In genomic region chr17:71276771-71277170, GRCm38 (mm10) we compare ENCODE assay signal across 22 mouse cellular contexts. TPM values are rescaled to one million over a fixed set of nuclear protein-coding genes. Genes with fewer than 3 reads are reported as not detected.
A peak's percentile ranks its signal among the peaks of the same experiment; 100 is the strongest.
DNase-seq lines count a peak whose midpoint lies in the region; ATAC-seq and TF ChIP-seq lines count a peak whose summit lies in the region.
"Had no signal": no experiment of that assay in that cellular context is flagged by ENCODE, and none has a peak within 500 bp of the region (broad histone marks: within the 10 kb centered on the region; RNA-seq: fewer than 3 reads in every experiment).

No protein-coding gene starts in this region.

- no peak overlapping the region for H3K4me3 ChIP-seq in liver, postnatal 0 days (ENCODE audit: low read depth, low read length)
- H3K4me3 ChIP-seq: erythroblast, embryonic 14.5 days; heart, embryonic 13.5 days; limb, embryonic 15.5 days; myocyte had no signal

- WGBS in liver, postnatal 0 days (ENCODE audit: insufficient replicate concordance) = 42% methylated on average over 10 of the region's 10 CpGs

- no peak for TF ChIP-seq EP300 in liver, postnatal 0 days (IDR thresholded peaks at IDR 0.05; ENCODE audit: low read depth)

- H3K9ac ChIP-seq in liver, postnatal 0 days (replicated peaks) = no peak overlapping the region; the same call in 1 of the 2 replicates
- H3K9ac ChIP-seq: heart, embryonic 13.5 days; limb, embryonic 15.5 days had no signal

- DNase-seq in heart, adult 11 months = peak; percentile 93
- DNase-seq in heart, postnatal 36 days = no peak
- peak; percentile 67 for DNase-seq in lung, postnatal 36 days
- no peak for DNase-seq in lung, postnatal 10 days
- no peak for DNase-seq in liver, postnatal 0 days
- no peak for DNase-seq in spleen, postnatal 4 days (ENCODE audit: low spot score in 2 of 2)
- no peak for DNase-seq in kidney, postnatal 36 days
- no peak for DNase-seq in layer of hippocampus, adult 11-12 months (ENCODE audit: low spot score)
- DNase-seq: adrenal gland, postnatal 25 days; cerebellum, adult 18-20 months; cerebellum, postnatal 25 days; kidney, adult 18-20 months; midbrain, embryonic 14.5 days; thymus, adult 18-20 months had no signal

- 0 out of 2 replicates have a peak, but pooled peaks have one; percentile 40 for ATAC-seq in liver, postnatal 0 days
- ATAC-seq: CD4-positive, CD25-positive, alpha-beta regulatory T cell, adult 4 months; forebrain, embryonic 14.5 days had no signal

- H3K36me3 ChIP-seq in liver, postnatal 0 days (replicated peaks; ENCODE audit: insufficient read depth, low read length) = no peaks in the 10 kb centered on the region

- no peak overlapping the region for H3K27ac ChIP-seq in liver, postnatal 0 days (ENCODE audit: low read depth)
- H3K27ac ChIP-seq: heart, embryonic 13.5 days; kidney, postnatal 0 days; limb, embryonic 15.5 days; macrophage had no signal

- H3K27me3 ChIP-seq in liver, postnatal 0 days (ENCODE audit: insufficient read depth, low read length) = no peaks in the 10 kb centered on the region
- H3K27me3 ChIP-seq: heart, embryonic 13.5 days; limb, embryonic 15.5 days had no signal

- 0 out of 2 replicates have a peak overlapping the region, but pooled peaks have one; percentile 42 for H3K4me2 ChIP-seq in liver, postnatal 0 days (ENCODE audit: low read depth, low read length)
- H3K4me2 ChIP-seq: heart, embryonic 13.5 days; limb, embryonic 15.5 days had no signal

- no peak for TF ChIP-seq CTCF in liver, postnatal 0 days (IDR thresholded peaks at IDR 0.05; ENCODE audit: low read depth)

- peaks cover 5% of the 10 kb centered on the region; the same call in 1 of the 2 replicates for H3K4me1 ChIP-seq in liver, postnatal 0 days (ENCODE audit: insufficient read depth)
- H3K4me1 ChIP-seq: limb, embryonic 15.5 days had no signal

- no peaks in the 10 kb centered on the region for H3K9me3 ChIP-seq in liver, postnatal 0 days (ENCODE audit: low read length)
- H3K9me3 ChIP-seq: heart, embryonic 13.5 days; limb, embryonic 15.5 days had no signal

- intact Hi-C loops in heart, postnatal 36 days (cut with DNase I) = no loop called here

RNA-seq across cellular contexts. Expression of gene Emilin2, which starts 35.0 kb away (rescaled TPM):
- 10 to 100 TPM; 53.7 to 67.6 TPM for total RNA-seq in heart, postnatal 36 days (2021)
- polyA plus RNA-seq in liver, postnatal 0 days (2015; fragmentation: Nextera tagmentation; extraction: Ambion mirVana) = 10.0 and 12.0 TPM in 2 replicates
- polyA plus RNA-seq: CD4-positive, CD25-positive, alpha-beta regulatory T cell, adult 4 months had no signal

Comparison
In these comparisons a context has a peak if more than half of its experiments do, and no peak if none do; other contexts are left out.
1. DNase-seq: peak in heart, adult 11 months (single experiment) and lung, postnatal 36 days (single experiment); none in heart, postnatal 36 days (0 of 2), lung, postnatal 10 days (single experiment), liver, postnatal 0 days (single experiment), spleen, postnatal 4 days (0 of 2), kidney, postnatal 36 days (0 of 2) and layer of hippocampus, adult 11-12 months (single experiment).